Mouse (Mus musculus) mouse trophoblast stem cell (cell line): ENCODE data around the gene Pdilt.

ENCODE experiments used
- in situ Hi-C, 2 experiments: fragments of 300-500 bp; cut with MseI, MboI; formaldehyde crosslinking; loops; 2 replicates in 1 of 2; 3 replicates in 1 of 2; pipeline ENCODE4 v1.15.1; 2025

Gene Pdilt

GRCm38 (mm10) chr7:119513056-119513455 lies 10.2 kb downstream of the Pdilt start:
- in situ Hi-C loops: loop anchor here (10.0 kb wide), 1 partner anchor 498 kb away; no protein-coding TSS in a partner anchor

- in situ Hi-C loops: loop anchor here (10.0 kb wide), 1 partner anchor 496 kb away; no protein-coding TSS in a partner anchor
Measured at GRCm38 (mm10) chr7:119511143-119511542, 12.1 kb downstream of the Pdilt start.

- in situ Hi-C loops: no loop called here
Measured at GRCm38 (mm10) chr7:119490041-119490780, 33.1 kb downstream of the Pdilt start.

- in situ Hi-C loops: no loop called here
Measured at GRCm38 (mm10) chr7:119486683-119487082, 36.6 kb downstream of the Pdilt start.

- in situ Hi-C loops: no loop called here
Measured at GRCm38 (mm10) chr7:119484154-119484553, 39.1 kb downstream of the Pdilt start.

GRCm38 (mm10) chr7:119479256-119479655 lies 44.0 kb downstream of the Pdilt start, which contains the start of gene Umod:
Umod (minus strand) TSS chr7:119479282.
- in situ Hi-C loops: no loop called here

- in situ Hi-C loops: no loop called here
Measured at GRCm38 (mm10) chr7:119476500-119477389, 46.5 kb downstream of the Pdilt start.

- in situ Hi-C loops: no loop called here
Measured at GRCm38 (mm10) chr7:119459185-119459584, 64.1 kb downstream of the Pdilt start, which contains the start of gene Gp2. Gp2 (minus strand) TSS chr7:119459285.

GRCm38 (mm10) chr7:119454192-119454591 lies 69.1 kb downstream of the Pdilt start:
- in situ Hi-C loops: no loop called here

- in situ Hi-C loops: no loop called here
Measured at GRCm38 (mm10) chr7:119443849-119444248, 79.4 kb downstream of the Pdilt start.

- in situ Hi-C loops: no loop called here
Measured at GRCm38 (mm10) chr7:119441938-119442337, 81.4 kb downstream of the Pdilt start.
